26 mouse cellular contexts compared by ENCODE assay signal in the genomic region with DNA sequence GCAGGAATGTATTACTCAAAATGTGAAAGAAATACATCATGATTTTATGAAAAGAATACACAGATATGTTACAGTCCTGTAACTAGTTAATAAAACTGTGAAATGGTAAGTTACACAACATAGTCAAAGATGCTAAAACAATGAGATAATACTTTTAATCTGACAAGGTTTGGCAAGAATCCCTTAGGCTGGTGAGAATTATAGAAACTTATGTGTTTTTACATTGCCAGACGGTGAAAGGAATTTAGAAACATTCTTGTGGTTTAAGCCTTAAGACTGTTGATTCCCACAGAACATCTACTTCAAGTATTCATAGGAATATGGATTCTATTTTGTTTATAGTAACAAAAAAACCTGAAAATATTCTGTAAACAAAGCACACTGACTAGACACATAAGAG.
"Had no signal": no experiment of that assay in that cellular context is flagged by ENCODE, and none has a peak within 500 bp of the region (broad histone marks: within the 10 kb centered on the region; RNA-seq: fewer than 3 reads in every experiment).

No protein-coding gene starts in this region.

- H3K9ac ChIP-seq: heart, embryonic 12.5 days; hindbrain, embryonic 12.5 days; hindbrain, embryonic 15.5 days; limb, embryonic 13.5 days; limb, embryonic 15.5 days; liver, embryonic 12.5 days; liver, embryonic 14.5 days had no signal

- H3K4me1 ChIP-seq: heart, embryonic 10.5 days; heart, embryonic 12.5 days; hindbrain, embryonic 10.5 days; hindbrain, embryonic 12.5 days; hindbrain, embryonic 15.5 days; limb, embryonic 13.5 days; limb, embryonic 15.5 days; liver, embryonic 12.5 days had no signal

- ATAC-seq: hindbrain, postnatal 0 days; intestine, embryonic 16.5 days; liver, embryonic 12.5 days had no signal

- DNase-seq: gastrocnemius, adult 2 months; gastrocnemius, postnatal 10 days; gastrocnemius, postnatal 25 days; heart, adult 18-20 months; heart, postnatal 10 days; heart, postnatal 4 days; kidney, adult 18-20 months; kidney, adult 8-10 months; kidney, postnatal 10 days; kidney, postnatal 25 days; kidney, postnatal 4 days; layer of hippocampus, postnatal 36 days; left cerebral cortex, postnatal 4 days; lung, adult 18-20 months had no signal

- H3K9me3 ChIP-seq: heart, embryonic 10.5 days; heart, embryonic 12.5 days; hindbrain, embryonic 10.5 days; hindbrain, embryonic 12.5 days; hindbrain, embryonic 15.5 days; limb, embryonic 13.5 days; limb, embryonic 15.5 days; liver, embryonic 12.5 days had no signal

- H3K27ac ChIP-seq: gastrocnemius, adult 2 months; heart, embryonic 10.5 days; hindbrain, embryonic 10.5 days; hindbrain, embryonic 12.5 days; hindbrain, embryonic 15.5 days; hindbrain, postnatal 0 days; layer of hippocampus, adult 2 months; limb, embryonic 13.5 days; limb, embryonic 15.5 days; liver, embryonic 12.5 days; liver, embryonic 14.5 days had no signal

- H3K4me2 ChIP-seq: heart, embryonic 12.5 days; hindbrain, embryonic 12.5 days; hindbrain, embryonic 15.5 days; limb, embryonic 13.5 days; limb, embryonic 15.5 days; liver, embryonic 12.5 days had no signal

- H3K4me3 ChIP-seq: gastrocnemius, adult 2 months; heart, embryonic 10.5 days; heart, embryonic 12.5 days; hindbrain, embryonic 10.5 days; hindbrain, embryonic 12.5 days; hindbrain, embryonic 15.5 days; layer of hippocampus, adult 2 months; limb, embryonic 13.5 days; limb, embryonic 15.5 days; liver, embryonic 12.5 days had no signal

- H3K27me3 ChIP-seq: heart, embryonic 12.5 days; hindbrain, embryonic 12.5 days; hindbrain, embryonic 15.5 days; limb, embryonic 13.5 days; limb, embryonic 15.5 days; liver, embryonic 12.5 days had no signal
